8 mouse cellular contexts compared by ENCODE assay signal in the genomic region with DNA sequence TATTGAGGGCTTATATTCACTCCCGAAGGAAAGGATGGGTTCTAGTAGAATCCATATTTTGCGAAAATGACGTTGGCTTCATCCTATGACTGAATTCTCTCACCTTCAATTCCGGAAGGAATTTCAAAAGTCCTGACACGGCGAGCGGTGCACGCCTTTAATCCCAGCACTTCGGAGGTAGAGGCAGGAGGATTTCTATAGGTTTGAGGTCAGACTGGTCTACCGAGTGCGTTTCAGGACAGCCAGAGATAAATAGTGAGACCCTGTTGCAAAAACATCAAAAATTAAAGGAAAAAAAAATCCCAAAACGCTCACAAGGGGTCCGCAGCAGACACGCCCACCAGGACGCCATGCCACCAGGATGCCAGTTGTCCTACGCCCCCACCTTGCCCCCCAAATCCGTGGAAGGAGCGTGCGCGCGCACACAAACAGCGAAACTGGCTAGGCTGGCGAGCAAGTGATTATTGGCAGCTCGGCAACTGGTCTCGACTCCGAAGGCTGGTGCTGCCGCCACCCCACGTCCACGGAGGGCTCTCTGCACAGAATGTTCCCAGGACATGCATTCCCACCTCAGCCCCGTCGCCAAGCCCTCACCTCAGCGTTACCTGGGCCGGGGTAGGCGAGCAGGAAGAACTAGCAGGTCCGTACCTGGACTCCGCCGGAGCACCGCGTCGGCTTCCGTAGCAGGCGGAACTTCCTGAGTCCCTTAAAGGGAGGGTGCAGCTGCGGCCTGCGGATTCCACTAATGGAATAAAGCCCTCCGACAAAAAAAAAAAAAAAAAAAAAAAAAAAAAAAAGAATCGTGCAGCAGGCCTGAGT. TPM values are rescaled to one million over a fixed set of nuclear protein-coding genes. Genes with fewer than 3 reads are reported as not detected.
DNase-seq lines count a peak whose midpoint lies in the region; ATAC-seq lines count a peak whose summit lies in the region.

A gene (minus strand): TSS at position 683 of the 819 bp plus-strand sequence.

- 3% methylated on average over 45 of the region's 46 CpGs for WGBS in hindbrain, embryonic 11.5 days

- H3K27ac ChIP-seq in hindbrain, embryonic 11.5 days (ENCODE audit: low read depth, low read length) = no peak within 1 kb of the TSS

- H3K36me3 ChIP-seq in hindbrain, embryonic 11.5 days (ENCODE audit: control insufficient read depth, insufficient read depth, low read length) = no peaks in the 10 kb centered on the region

- ATAC-seq in hindbrain, embryonic 11.5 days (ENCODE audit: low FRiP score) = peak; percentile 77

- DNase-seq in Muller cell, postnatal 12 days (ENCODE audit: inconsistent ontology term) = peak; percentile 88
- DNase-seq in cerebellum, adult 9-11 months = peak; percentile 88
- DNase-seq in frontal cortex, adult 2 months (ENCODE audit: extremely low spot score in 1 of 2, low spot score in 1 of 2) = peak; percentile 49 to 86
- DNase-seq in hindbrain, embryonic 11.5 days (ENCODE audit: low spot score) = peak; percentile 86
- peak; percentile 83 to 89 for DNase-seq in layer of hippocampus, postnatal 14 days (ENCODE audit: low spot score in 2 of 2)
- peak; percentile 79 for DNase-seq in lung, postnatal 14 days
- DNase-seq in retina, adult 2 months (ENCODE audit: low read depth, low spot score) = peak; percentile 80
- peak; percentile 82 to 85 for DNase-seq in thymus, postnatal 36 days

- H3K4me3 ChIP-seq in hindbrain, embryonic 11.5 days (ENCODE audit: low read depth, low read length) = peak within 1 kb of the TSS; percentile 85

- no peaks in the 10 kb centered on the region for H3K27me3 ChIP-seq in hindbrain, embryonic 11.5 days (ENCODE audit: control insufficient read depth, insufficient read depth, low read length)

- peak within 1 kb of the TSS; percentile 57 for H3K4me2 ChIP-seq in hindbrain, embryonic 11.5 days (replicated peaks; ENCODE audit: low read depth, low read length)

- H3K4me1 ChIP-seq in hindbrain, embryonic 11.5 days (replicated peaks; ENCODE audit: control insufficient read depth, insufficient read depth, low read length) = no peaks in the 10 kb centered on the region

- H3K9ac ChIP-seq in hindbrain, embryonic 11.5 days (ENCODE audit: low read depth, low read length) = peak within 1 kb of the TSS; percentile 84

- H3K9me3 ChIP-seq in hindbrain, embryonic 11.5 days (ENCODE audit: control insufficient read depth, low read length) = no peaks in the 10 kb centered on the region

RNA-seq across cellular contexts. Expression of the gene that starts here (rescaled TPM):
- 22.0 and 22.7 TPM in 2 replicates for polyA plus RNA-seq in frontal cortex, adult 2 months (2012; rRNA removed)
- polyA plus RNA-seq in hindbrain, embryonic 11.5 days (2014; fragmentation: Nextera tagmentation; extraction: Ambion mirVana) = 26.1 and 27.0 TPM in 2 replicates
- total RNA-seq in layer of hippocampus, postnatal 14 days (2021) = 10 to 100 TPM; 18.1 to 19.3 TPM
